In the genomic region with DNA sequence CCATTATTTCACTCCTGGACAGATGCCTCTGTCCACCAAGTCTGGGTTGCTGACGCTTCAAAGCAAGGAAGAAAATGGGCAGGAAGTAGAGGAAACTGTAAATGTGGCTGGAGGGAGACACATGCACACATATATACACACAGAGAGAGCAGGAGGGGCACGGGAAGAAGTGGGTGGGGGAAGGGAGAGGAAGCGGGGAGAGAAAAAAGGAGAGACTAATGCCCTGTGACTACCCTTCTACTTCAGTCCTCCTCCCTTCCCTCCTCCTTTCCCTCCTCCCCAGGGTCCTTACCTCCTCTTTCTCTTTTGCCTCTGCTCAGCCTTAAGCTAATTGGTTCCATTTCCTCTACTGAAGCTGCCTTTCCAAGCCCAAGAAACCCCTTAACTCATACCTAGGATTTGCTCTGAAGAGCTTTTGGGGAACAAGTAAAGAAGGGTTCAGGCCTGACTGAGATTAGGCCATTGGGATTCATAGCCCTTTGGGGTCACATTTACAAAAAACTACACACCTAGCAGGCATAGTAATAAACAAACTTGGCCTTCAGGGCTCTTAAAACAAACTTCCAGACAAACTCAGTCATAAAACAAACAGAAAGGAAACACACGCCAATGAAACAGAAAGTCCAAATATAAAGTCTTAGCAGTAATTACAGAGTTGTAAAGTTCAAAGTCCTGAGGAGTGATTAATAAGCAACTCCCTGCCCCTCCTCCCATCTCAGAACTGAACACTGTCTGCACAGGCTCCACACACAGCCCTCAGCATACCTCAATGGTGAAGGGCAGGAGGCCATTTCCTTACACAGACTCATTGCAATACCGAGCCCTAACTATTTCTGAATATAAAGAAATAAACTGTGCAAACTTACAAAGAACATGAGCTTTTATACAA, we compare ENCODE assay signal across 14 mouse cellular contexts. TPM values are rescaled to one million over a fixed set of nuclear protein-coding genes. Genes with fewer than 3 reads are reported as not detected.
DNase-seq lines count a peak whose midpoint lies in the region; ATAC-seq and TF ChIP-seq lines count a peak whose summit lies in the region.
"Had no signal": no experiment of that assay in that cellular context is flagged by ENCODE, and none has a peak within 500 bp of the region (broad histone marks: within the 10 kb centered on the region; RNA-seq: fewer than 3 reads in every experiment).

No protein-coding gene starts in this region.

- peaks cover 8% of the 10 kb centered on the region for H3K4me1 ChIP-seq in thymus, adult 2 months (replicated peaks; ENCODE audit: control insufficient read depth, insufficient read depth, low read length)
- peaks cover 15% of the 10 kb centered on the region for H3K4me1 ChIP-seq in intestine, postnatal 0 days (replicated peaks; ENCODE audit: control insufficient read depth, insufficient read depth, low read length)

- no peak overlapping the region for H3K4me3 ChIP-seq in thymus, adult 2 months (ENCODE audit: control insufficient read depth, insufficient read depth, low read length)
- no peak overlapping the region for H3K4me3 ChIP-seq in intestine, postnatal 0 days (ENCODE audit: low read depth, low read length)

- ATAC-seq in intestine, postnatal 0 days = peak; percentile 95
- ATAC-seq: activated CD4-positive, CD25-positive, alpha-beta regulatory T cell, adult 4 months had no signal

- no peak overlapping the region for H3K9ac ChIP-seq in intestine, postnatal 0 days (ENCODE audit: low read depth, low read length)

- H3K9me3 ChIP-seq in intestine, postnatal 0 days (ENCODE audit: control insufficient read depth) = no peaks in the 10 kb centered on the region

- no peak overlapping the region for H3K27ac ChIP-seq in thymus, adult 2 months (ENCODE audit: control insufficient read depth, insufficient read depth, low read length)
- H3K27ac ChIP-seq in intestine, postnatal 0 days (ENCODE audit: low read depth, low read length) = peak overlapping the region; percentile 69

- no peak for TF ChIP-seq POLR2A in thymus, adult 2 months (IDR thresholded peaks at IDR 0.05; ENCODE audit: control insufficient read depth, extremely low read depth, insufficient read depth, low read length, poor library complexity)

- peak; percentile 10 for DNase-seq in thymus, adult 2 months
- no peak for DNase-seq in thymus, postnatal 0 days (ENCODE audit: low spot score)
- DNase-seq in kidney, postnatal 4 days = peak; percentile 32 to 65
- DNase-seq in thymus, postnatal 4 days = peak; percentile 18
- DNase-seq in adrenal gland, postnatal 4 days (ENCODE audit: low spot score in 2 of 2) = no peak
- DNase-seq in spleen, postnatal 4 days (ENCODE audit: low spot score in 2 of 2) = no peak
- DNase-seq: gastrocnemius, postnatal 25 days; heart, postnatal 4 days; layer of hippocampus, postnatal 36 days; right cerebral cortex, postnatal 25 days had no signal

- peak overlapping the region; percentile 40 for H3K4me2 ChIP-seq in intestine, postnatal 0 days (replicated peaks; ENCODE audit: low read depth)

- H3K36me3 ChIP-seq in thymus, adult 2 months (ENCODE audit: control insufficient read depth, insufficient read depth, low read length) = no peaks in the 10 kb centered on the region
- H3K36me3 ChIP-seq in intestine, postnatal 0 days (ENCODE audit: control insufficient read depth, insufficient read depth) = no peaks in the 10 kb centered on the region

- H3K27me3 ChIP-seq in thymus, adult 2 months (ENCODE audit: control insufficient read depth, insufficient read depth, low read length) = no peaks in the 10 kb centered on the region
- H3K27me3 ChIP-seq in intestine, postnatal 0 days (replicated peaks; ENCODE audit: control insufficient read depth, insufficient read depth, low read length) = no peaks in the 10 kb centered on the region

- 44% methylated on average over 5 of the region's 5 CpGs for WGBS in thymus, adult 2 months
- 9% methylated on average over 5 of the region's 5 CpGs for whole genome bisulfite sequencing in intestine, postnatal 0 days

- no peak for TF ChIP-seq CTCF in thymus, adult 2 months (IDR thresholded peaks at IDR 0.05; ENCODE audit: borderline replicate concordance, control insufficient read depth, extremely low read depth, insufficient read depth, low read length, poor library complexity)
- no peak for TF ChIP-seq CTCF in intestine, postnatal 0 days (IDR thresholded peaks at IDR 0.05; ENCODE audit: low read depth)

RNA-seq across cellular contexts. Expression of a gene that starts 36.7 kb away (rescaled TPM):
- polyA plus RNA-seq in thymus, adult 2 months (2012; rRNA removed) = 24.1 and 30.1 TPM in 2 replicates
- 4.5 and 5.6 TPM in 2 replicates for polyA plus RNA-seq in thymus, postnatal 0 days (2015; fragmentation: Nextera tagmentation; extraction: Ambion mirVana)
- polyA plus RNA-seq in intestine, postnatal 0 days (2015; fragmentation: Nextera tagmentation; extraction: Ambion mirVana) = 11.8 and 12.0 TPM in 2 replicates
- total RNA-seq in adrenal gland, postnatal 4 days (2021) = 10 to 100 TPM; 23.1 to 26.2 TPM

RNA-seq across cellular contexts. Expression of a gene that starts 36.8 kb away (rescaled TPM):
- 12.2 and 14.2 TPM in 2 replicates for polyA plus RNA-seq in thymus, adult 2 months (2012; rRNA removed)
- polyA plus RNA-seq in thymus, postnatal 0 days (2015; fragmentation: Nextera tagmentation; extraction: Ambion mirVana) = 67.5 and 72.9 TPM in 2 replicates
- polyA plus RNA-seq in intestine, postnatal 0 days (2015; fragmentation: Nextera tagmentation; extraction: Ambion mirVana) = 53.6 and 55.0 TPM in 2 replicates
- total RNA-seq in adrenal gland, postnatal 4 days (2021) = 100 to 1,000 TPM; 100 to 106 TPM

RNA-seq across cellular contexts. Expression of a gene that starts 52.8 kb away (rescaled TPM):
- polyA plus RNA-seq in thymus, adult 2 months (2012; rRNA removed) = 0.18 TPM in 1 of 2 replicates, not detected in the other
- polyA plus RNA-seq in thymus, postnatal 0 days (2015; fragmentation: Nextera tagmentation; extraction: Ambion mirVana) = 0.40 and 0.44 TPM in 2 replicates
- not detected in 2 replicates for polyA plus RNA-seq in intestine, postnatal 0 days (2015; fragmentation: Nextera tagmentation; extraction: Ambion mirVana)
- 1 to 10 TPM; 1.1 to 1.4 TPM for total RNA-seq in adrenal gland, postnatal 4 days (2021)
- total RNA-seq: gastrocnemius, postnatal 25 days; megakaryocyte, adult 5-6 weeks had no signal
- polyA plus RNA-seq: activated CD4-positive, CD25-positive, alpha-beta regulatory T cell, adult 4 months; urinary bladder, adult 2 months had no signal

Comparison
In these comparisons a context has a peak if more than half of its experiments do, and no peak if none do; other contexts are left out.
1. DNase-seq: peak in thymus, adult 2 months (single experiment), kidney, postnatal 4 days (2 of 2) and thymus, postnatal 4 days (single experiment); none in thymus, postnatal 0 days (single experiment), adrenal gland, postnatal 4 days (0 of 2) and spleen, postnatal 4 days (0 of 2).